Mouse (Mus musculus): Measurements from ENCODE around the gene Dstn. TPM values are rescaled to one million over a fixed set of nuclear protein-coding genes. Genes with fewer than 3 reads are reported as not detected.

Gene Dstn
- polyA plus RNA-seq (2014; fragmentation: Nextera tagmentation; extraction: Ambion mirVana): 684 and 706 TPM in 2 replicates

- peaks cover 15% of the 10 kb centered on the region; the same call in 1 of the 2 replicates for H3K4me1 ChIP-seq (replicated peaks; ENCODE audit: control insufficient read depth, insufficient read depth, low read length)
- no peaks in the 10 kb centered on the region for H3K36me3 ChIP-seq (ENCODE audit: control insufficient read depth, insufficient read depth, low read length)
- H3K4me2 ChIP-seq (ENCODE audit: low read length): peak within 1 kb of the TSS; percentile 59
- ATAC-seq (replicated peaks; ENCODE audit: low FRiP score, low TSS enrichment, low read depth) (peak; percentile 98), DNase-seq (ENCODE audit: low spot score) (peak; percentile 99)
- H3K27me3 ChIP-seq (replicated peaks; ENCODE audit: control insufficient read depth, insufficient read depth, low read length): no peaks in the 10 kb centered on the region
- peak within 1 kb of the TSS; percentile 83 for H3K4me3 ChIP-seq (ENCODE audit: low read depth, low read length)
- peak within 1 kb of the TSS; percentile 92 for H3K9ac ChIP-seq (ENCODE audit: low read length)
- under 1% methylated on average over 71 of the region's 71 CpGs for WGBS
- no peaks in the 10 kb centered on the region for H3K9me3 ChIP-seq (ENCODE audit: control insufficient read depth, low read length)
- H3K27ac ChIP-seq (ENCODE audit: low read depth): peak within 1 kb of the TSS; percentile 99
Observed at GRCm38 (mm10) chr2:143914760-143915599, at the start of gene Dstn. Gene Dstn, plus strand, starts transcription at chr2:143915320.

- Histone ChIP-seq H3K36me3 (ENCODE audit: control insufficient read depth, insufficient read depth, low read length) (no peaks in the 10 kb centered on the region), H3K9ac (ENCODE audit: low read length) (no peak overlapping the region), H3K4me1 (replicated peaks; ENCODE audit: control insufficient read depth, insufficient read depth, low read length) (peaks cover 13% of the 10 kb centered on the region), H3K27me3 (replicated peaks; ENCODE audit: control insufficient read depth, insufficient read depth, low read length) (no peaks in the 10 kb centered on the region), H3K27ac (ENCODE audit: low read depth) (no peak overlapping the region), H3K9me3 (ENCODE audit: control insufficient read depth, low read length) (no peaks in the 10 kb centered on the region), H3K4me2 (ENCODE audit: low read length) (0 out of 2 replicates have a peak overlapping the region, but pooled peaks have one; percentile 3), H3K4me3 (ENCODE audit: low read depth, low read length) (no peak overlapping the region)
- 5% methylated on average over 6 of the region's 6 CpGs for WGBS
- DNase-seq (ENCODE audit: low spot score) (peak; percentile 81), ATAC-seq (replicated peaks; ENCODE audit: low FRiP score, low TSS enrichment, low read depth) (peak; percentile 57; the same call in 1 of the 2 replicates)
Observed at GRCm38 (mm10) chr2:143867326-143867725, 47.8 kb upstream of the Dstn start.

GRCm38 (mm10) chr2:143870936-143871688 lies 44.0 kb upstream of the Dstn start:
- Histone ChIP-seq H3K27me3 (replicated peaks; ENCODE audit: control insufficient read depth, insufficient read depth, low read length) (no peaks in the 10 kb centered on the region), H3K4me1 (replicated peaks; ENCODE audit: control insufficient read depth, insufficient read depth, low read length) (peaks cover 10% of the 10 kb centered on the region), H3K4me3 (ENCODE audit: low read depth, low read length) (no peak overlapping the region), H3K4me2 (ENCODE audit: low read length) (no peak overlapping the region), H3K27ac (ENCODE audit: low read depth) (no peak overlapping the region), H3K9me3 (ENCODE audit: control insufficient read depth, low read length) (no peaks in the 10 kb centered on the region), H3K9ac (ENCODE audit: low read length) (no peak overlapping the region), H3K36me3 (ENCODE audit: control insufficient read depth, insufficient read depth, low read length) (no peaks in the 10 kb centered on the region)
- 45% methylated on average over 10 of the region's 10 CpGs for WGBS
- DNase-seq (ENCODE audit: low spot score) (no peak), ATAC-seq (replicated peaks; ENCODE audit: low FRiP score, low TSS enrichment, low read depth) (peak; percentile 71)

GRCm38 (mm10) chr2:143876026-143876425 lies 39.1 kb upstream of the Dstn start:
- Histone ChIP-seq H3K27me3 (replicated peaks; ENCODE audit: control insufficient read depth, insufficient read depth, low read length) (no peaks in the 10 kb centered on the region), H3K9ac (ENCODE audit: low read length) (no peak overlapping the region), H3K36me3 (ENCODE audit: control insufficient read depth, insufficient read depth, low read length) (no peaks in the 10 kb centered on the region), H3K4me1 (replicated peaks; ENCODE audit: control insufficient read depth, insufficient read depth, low read length) (peaks cover 7% of the 10 kb centered on the region; the same call in 1 of the 2 replicates), H3K4me2 (ENCODE audit: low read length) (no peak overlapping the region), H3K9me3 (ENCODE audit: control insufficient read depth, low read length) (no peaks in the 10 kb centered on the region), H3K4me3 (ENCODE audit: low read depth, low read length) (no peak overlapping the region), H3K27ac (ENCODE audit: low read depth) (no peak overlapping the region)
- DNase-seq (ENCODE audit: low spot score) (no peak), ATAC-seq (replicated peaks; ENCODE audit: low FRiP score, low TSS enrichment, low read depth) (no peak)
- WGBS: 23% methylated on average over 1 of the region's 1 CpGs

- Histone ChIP-seq H3K4me1 (replicated peaks; ENCODE audit: control insufficient read depth, insufficient read depth, low read length) (no peaks in the 10 kb centered on the region), H3K4me3 (ENCODE audit: low read depth, low read length) (no peak overlapping the region), H3K9me3 (ENCODE audit: control insufficient read depth, low read length) (no peaks in the 10 kb centered on the region), H3K36me3 (ENCODE audit: control insufficient read depth, insufficient read depth, low read length) (no peaks in the 10 kb centered on the region), H3K9ac (ENCODE audit: low read length) (no peak overlapping the region), H3K4me2 (ENCODE audit: low read length) (no peak overlapping the region), H3K27me3 (replicated peaks; ENCODE audit: control insufficient read depth, insufficient read depth, low read length) (no peaks in the 10 kb centered on the region), H3K27ac (ENCODE audit: low read depth) (no peak overlapping the region)
- WGBS: 64% methylated on average over 4 of the region's 4 CpGs
- ATAC-seq (replicated peaks; ENCODE audit: low FRiP score, low TSS enrichment, low read depth) (no peak), DNase-seq (ENCODE audit: low spot score) (no peak)
Observed at GRCm38 (mm10) chr2:143876929-143877632, 38.0 kb upstream of the Dstn start.

- Histone ChIP-seq H3K4me3 (ENCODE audit: low read depth, low read length) (no peak overlapping the region), H3K9me3 (ENCODE audit: control insufficient read depth, low read length) (no peaks in the 10 kb centered on the region), H3K9ac (ENCODE audit: low read length) (no peak overlapping the region), H3K36me3 (ENCODE audit: control insufficient read depth, insufficient read depth, low read length) (no peaks in the 10 kb centered on the region), H3K4me2 (ENCODE audit: low read length) (no peak overlapping the region), H3K27ac (ENCODE audit: low read depth) (no peak overlapping the region), H3K4me1 (replicated peaks; ENCODE audit: control insufficient read depth, insufficient read depth, low read length) (no peaks in the 10 kb centered on the region), H3K27me3 (replicated peaks; ENCODE audit: control insufficient read depth, insufficient read depth, low read length) (no peaks in the 10 kb centered on the region)
- ATAC-seq (replicated peaks; ENCODE audit: low FRiP score, low TSS enrichment, low read depth) (no peak), DNase-seq (ENCODE audit: low spot score) (no peak)
- 91% methylated on average over 6 of the region's 6 CpGs for WGBS
Observed at GRCm38 (mm10) chr2:143879311-143879710, 35.8 kb upstream of the Dstn start.

GRCm38 (mm10) chr2:143882002-143882401 lies 33.1 kb upstream of the Dstn start:
- Histone ChIP-seq H3K9ac (ENCODE audit: low read length) (no peak overlapping the region), H3K4me3 (ENCODE audit: low read depth, low read length) (no peak overlapping the region), H3K27me3 (replicated peaks; ENCODE audit: control insufficient read depth, insufficient read depth, low read length) (no peaks in the 10 kb centered on the region), H3K4me1 (replicated peaks; ENCODE audit: control insufficient read depth, insufficient read depth, low read length) (no peaks in the 10 kb centered on the region), H3K9me3 (ENCODE audit: control insufficient read depth, low read length) (no peaks in the 10 kb centered on the region), H3K36me3 (ENCODE audit: control insufficient read depth, insufficient read depth, low read length) (no peaks in the 10 kb centered on the region), H3K27ac (ENCODE audit: low read depth) (no peak overlapping the region), H3K4me2 (ENCODE audit: low read length) (no peak overlapping the region)
- DNase-seq (ENCODE audit: low spot score) (no peak), ATAC-seq (replicated peaks; ENCODE audit: low FRiP score, low TSS enrichment, low read depth) (no peak)
- 89% methylated on average over 4 of the region's 4 CpGs for WGBS

- no peak overlapping the region for H3K27ac ChIP-seq (ENCODE audit: low read depth)
- DNase-seq (ENCODE audit: low spot score): no peak
- H3K4me1 ChIP-seq (replicated peaks; ENCODE audit: control insufficient read depth, insufficient read depth, low read length): no peaks in the 10 kb centered on the region
- no peak overlapping the region for H3K4me3 ChIP-seq (ENCODE audit: low read depth, low read length)
- ATAC-seq (replicated peaks; ENCODE audit: low FRiP score, low TSS enrichment, low read depth): no peak
- H3K4me2 ChIP-seq (ENCODE audit: low read length): no peak overlapping the region
- H3K27me3 ChIP-seq (replicated peaks; ENCODE audit: control insufficient read depth, insufficient read depth, low read length): no peaks in the 10 kb centered on the region
- WGBS: 84% methylated on average over 10 of the region's 10 CpGs
- no peaks in the 10 kb centered on the region for H3K36me3 ChIP-seq (ENCODE audit: control insufficient read depth, insufficient read depth, low read length)
- H3K9ac ChIP-seq (ENCODE audit: low read length): no peak overlapping the region
- no peaks in the 10 kb centered on the region for H3K9me3 ChIP-seq (ENCODE audit: control insufficient read depth, low read length)
Observed at GRCm38 (mm10) chr2:143882606-143883288, 32.4 kb upstream of the Dstn start.
